ENCODE assay signal across 8 mouse cellular contexts in the genomic region with DNA sequence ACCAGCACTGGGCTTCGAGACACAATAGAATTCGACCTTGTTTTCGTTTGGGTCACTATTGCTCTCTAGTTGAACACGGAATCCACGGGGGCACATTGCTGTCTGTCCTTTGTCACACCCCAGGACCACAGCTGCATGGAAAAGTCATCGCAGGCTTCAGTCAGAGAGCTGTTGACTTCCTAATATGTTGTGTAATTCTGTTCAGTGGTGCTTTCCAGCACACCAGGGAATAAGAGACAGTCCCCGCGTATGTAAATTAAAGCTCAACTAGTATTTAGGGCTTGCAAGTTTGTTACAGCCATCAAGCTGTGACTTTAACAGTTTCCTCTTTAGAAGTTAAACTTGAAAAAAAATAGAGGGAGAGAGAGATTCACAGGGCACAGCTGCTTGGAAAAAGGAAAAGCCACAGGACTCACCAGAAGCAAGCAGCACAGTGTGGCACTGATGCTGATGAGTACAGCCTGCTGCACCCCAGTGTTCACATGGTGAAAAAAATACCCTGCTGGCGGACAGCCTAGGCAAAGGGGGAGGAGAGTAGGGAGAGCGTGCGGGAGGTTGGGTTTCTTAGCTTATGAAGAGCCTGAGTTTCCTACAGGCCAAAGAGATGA. TPM values are rescaled to one million over a fixed set of nuclear protein-coding genes. Genes with fewer than 3 reads are reported as not detected.
A peak's percentile ranks its signal among the peaks of the same experiment; 100 is the strongest.
DNase-seq lines count a peak whose midpoint lies in the region.

No protein-coding gene starts in this region.

- intact Hi-C loops in heart, postnatal 25 days (cut with DNase I) = loop anchor here (10.0 kb wide), 1 partner anchor 49 kb away; no protein-coding TSS in a partner anchor

- peak; percentile 31 for DNase-seq in cerebellum, adult 11-12 months
- no peak for DNase-seq in cerebellum, adult 8-10 months
- DNase-seq in B cell, adult 2 months = peak; percentile 67 to 71
- peak; percentile 56 for DNase-seq in fibroblast of lung, adult 2 months (ENCODE audit: low read depth)
- peak; percentile 62 for DNase-seq in heart, postnatal 25 days (ENCODE audit: low spot score)
- DNase-seq in left cerebral cortex, adult 8-10 months (ENCODE audit: low spot score in 2 of 2) = peak; percentile 51 to 81
- peak; percentile 76 for DNase-seq in lung, postnatal 36 days
- peak; percentile 66 for DNase-seq in testis, postnatal 10 days (ENCODE audit: low spot score)

RNA-seq across cellular contexts. Expression of a gene that starts 3.1 kb away (rescaled TPM):
- under 1 TPM in 1 of 2 experiments, not detected in 1; 0.39 TPM for total RNA-seq in heart, postnatal 25 days (2021)
- total RNA-seq in left cerebral cortex, adult 8-10 months (2022) = 1 to 10 TPM; 1.4 to 4.2 (median 3.6) TPM
